Mouse (Mus musculus): ENCODE results near the gene Akap8l. TPM values are rescaled to one million over a fixed set of nuclear protein-coding genes. Genes with fewer than 3 reads are reported as not detected.

The Akap8l gene
- polyA plus RNA-seq, 1 experiment: 363 TPM

DNA sequence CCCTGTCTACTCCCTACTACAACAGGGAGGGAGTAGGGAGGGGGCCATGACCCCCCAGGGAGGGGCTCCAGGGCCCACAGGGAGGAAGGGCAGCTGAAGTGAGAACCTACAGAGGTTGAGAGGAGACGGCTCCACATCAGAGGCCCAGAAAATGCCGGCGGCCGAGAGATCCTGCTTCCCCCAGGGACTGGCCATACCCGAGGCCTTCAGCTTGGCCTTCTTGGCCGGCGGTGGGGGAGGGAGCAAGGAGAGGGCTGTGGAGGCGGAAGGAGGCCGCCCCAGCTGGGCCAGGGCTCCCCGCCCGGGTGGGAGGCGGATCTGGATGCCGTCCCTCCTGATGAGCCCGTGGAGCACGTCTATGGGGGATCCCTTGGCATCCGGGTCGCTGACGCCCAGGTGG is 9.5 kb upstream of the Akap8l start:
- H3K27ac ChIP-seq (ENCODE audit: insufficient read depth, low read length): no peak overlapping the region
- H3K4me3 ChIP-seq (ENCODE audit: insufficient read depth, low read length): no peak overlapping the region
- no peak for TF ChIP-seq CTCF (IDR thresholded peaks at IDR 0.05; ENCODE audit: extremely low read depth, insufficient read depth, low read length)
- TF ChIP-seq POLR2A (IDR thresholded peaks at IDR 0.05; ENCODE audit: extremely low read depth, insufficient read depth, low read length): no peak
- H3K4me1 ChIP-seq (ENCODE audit: control insufficient read depth, insufficient read depth, low read length): peaks cover 2% of the 10 kb centered on the region

DNA sequence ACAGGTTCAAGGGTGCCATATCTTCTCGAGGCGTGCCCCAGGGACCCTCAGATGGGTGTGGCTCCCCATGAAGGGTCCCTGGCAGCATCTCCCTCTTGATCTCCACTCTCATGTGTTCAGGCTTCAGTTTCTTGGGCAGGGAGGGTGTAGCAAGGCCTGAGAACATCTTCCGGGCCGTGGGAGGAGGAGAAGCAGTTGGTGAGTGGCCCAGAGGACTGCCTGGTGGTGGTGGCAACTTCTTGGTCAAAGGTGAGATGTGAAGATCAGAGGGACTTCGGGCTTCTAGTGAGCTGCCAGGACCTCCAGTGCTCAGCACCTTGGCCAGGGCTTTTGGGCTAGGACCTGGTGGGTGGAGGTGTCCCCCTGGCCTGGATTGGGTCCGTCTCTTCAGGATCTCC is 8.5 kb upstream of the Akap8l start:
- peaks cover 2% of the 10 kb centered on the region for H3K4me1 ChIP-seq (ENCODE audit: control insufficient read depth, insufficient read depth, low read length)
- no peak overlapping the region for H3K4me3 ChIP-seq (ENCODE audit: insufficient read depth, low read length)
- no peak for TF ChIP-seq POLR2A (IDR thresholded peaks at IDR 0.05; ENCODE audit: extremely low read depth, insufficient read depth, low read length)
- H3K27ac ChIP-seq (ENCODE audit: insufficient read depth, low read length): peak overlapping the region; percentile 31; the same call in 1 of the 2 replicates

DNA sequence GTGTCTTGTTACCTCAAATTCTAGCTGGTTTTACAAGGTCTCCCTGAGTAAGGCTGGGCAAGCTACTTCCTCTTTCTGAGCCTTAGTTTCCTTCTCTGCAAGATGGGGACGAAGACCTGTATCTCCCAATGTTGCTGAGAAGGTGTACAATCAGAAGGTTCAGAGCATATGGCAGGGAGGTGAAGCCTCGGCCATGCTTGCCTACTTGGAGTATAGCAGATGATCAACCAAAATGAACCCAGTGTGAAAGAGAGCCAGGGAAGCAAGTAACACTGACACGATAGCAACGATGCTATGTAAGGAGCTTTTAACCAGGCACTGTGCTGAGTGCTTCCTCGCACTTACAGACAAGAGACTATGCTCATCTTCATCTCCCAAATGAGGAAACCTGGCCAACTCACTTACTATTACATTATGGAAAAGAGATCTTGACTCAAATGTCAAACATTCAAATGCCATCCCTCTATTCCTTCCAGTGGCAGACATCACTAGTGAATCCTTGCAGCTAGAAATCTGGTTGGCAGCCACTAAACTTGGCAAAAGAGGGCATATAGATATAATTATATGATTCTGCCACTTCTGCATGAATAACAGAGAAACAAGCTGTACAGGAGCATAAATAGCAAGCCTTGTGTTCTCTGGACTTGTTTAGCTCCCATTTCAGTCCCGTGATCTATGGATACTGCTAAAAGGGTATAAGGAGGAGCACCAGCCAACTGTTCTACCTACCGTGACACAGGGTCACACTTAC is 8.0 kb upstream of the Akap8l start:
- Histone ChIP-seq H3K4me3 (ENCODE audit: insufficient read depth, low read length) (no peak overlapping the region), H3K27ac (ENCODE audit: insufficient read depth, low read length) (0 out of 2 replicates have a peak overlapping the region, but pooled peaks have one; percentile 31), H3K4me1 (ENCODE audit: control insufficient read depth, insufficient read depth, low read length) (peaks cover 2% of the 10 kb centered on the region)
- TF ChIP-seq CTCF (IDR thresholded peaks at IDR 0.05; ENCODE audit: extremely low read depth, insufficient read depth, low read length): no peak
- no peak for TF ChIP-seq POLR2A (IDR thresholded peaks at IDR 0.05; ENCODE audit: extremely low read depth, insufficient read depth, low read length)

DNA sequence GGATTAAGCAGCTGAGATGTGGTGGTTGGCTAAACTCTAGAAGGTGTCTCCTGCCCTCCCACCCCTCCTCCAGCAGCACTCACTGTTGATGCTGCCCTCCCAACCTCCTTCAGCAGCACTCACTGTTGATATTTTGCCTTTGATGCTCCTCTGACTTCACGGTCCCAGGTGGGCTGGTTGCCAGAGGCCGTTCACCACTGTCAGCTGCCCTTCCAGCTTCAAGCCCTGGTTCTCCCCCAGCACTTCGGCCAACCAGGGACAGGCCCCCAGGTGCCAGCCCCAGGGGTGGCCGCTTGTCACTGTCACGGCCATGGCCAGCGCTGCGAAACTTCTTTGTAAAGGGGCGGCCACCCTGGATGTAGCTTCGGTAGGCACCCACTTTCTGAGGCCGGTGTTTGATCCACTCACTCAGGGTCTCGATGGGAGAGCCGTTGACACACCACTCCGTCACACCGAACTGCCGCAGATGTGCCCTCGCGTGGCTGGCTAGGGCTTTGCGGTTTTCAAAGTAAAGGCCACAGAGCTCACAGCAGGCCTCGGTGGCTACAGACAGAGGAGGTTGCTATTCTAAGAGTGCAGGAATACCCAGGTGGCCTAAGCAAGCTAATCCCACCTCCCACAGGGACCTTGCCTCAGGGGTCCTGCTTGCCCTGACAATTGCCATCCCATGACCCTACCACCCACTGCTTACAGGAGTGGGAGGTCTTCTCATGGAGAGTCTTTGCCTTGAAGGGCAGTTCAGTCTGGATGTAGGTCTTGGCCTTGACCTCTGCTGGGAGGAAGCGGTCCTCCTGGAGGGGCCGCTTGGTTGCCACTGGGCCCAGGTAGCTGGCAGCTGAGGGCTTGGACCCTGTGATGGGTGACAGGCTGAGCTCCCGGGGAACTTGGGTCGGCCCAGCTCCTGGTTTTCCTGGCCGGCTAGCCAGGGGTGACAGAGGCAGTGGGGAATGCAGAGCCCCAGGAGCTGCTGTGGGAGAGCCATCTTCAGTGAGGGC is 6.7 kb upstream of the Akap8l start:
- no peak for TF ChIP-seq POLR2A (IDR thresholded peaks at IDR 0.05; ENCODE audit: extremely low read depth, insufficient read depth, low read length)
- TF ChIP-seq CTCF (IDR thresholded peaks at IDR 0.05; ENCODE audit: extremely low read depth, insufficient read depth, low read length): no peak

DNA sequence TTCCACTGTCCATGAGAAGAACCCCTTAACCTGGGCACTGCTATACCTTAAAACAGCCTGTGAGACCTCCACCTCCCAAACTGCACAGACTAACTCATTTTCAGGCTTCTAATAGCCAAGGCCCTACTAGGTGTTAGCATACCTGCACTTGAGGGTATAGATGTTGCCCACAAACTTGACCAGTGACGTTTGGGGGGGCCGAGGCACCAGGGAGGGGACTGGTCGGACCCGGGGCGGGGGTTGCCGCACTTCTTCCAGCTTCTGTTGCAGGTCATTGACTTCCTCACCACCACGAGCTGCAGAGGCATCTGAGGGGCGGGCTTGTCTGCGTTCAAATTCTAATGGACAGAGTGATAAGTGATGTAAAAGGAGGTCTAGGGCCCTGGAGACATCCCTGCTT is 5.9 kb upstream of the Akap8l start:
- no peak overlapping the region for H3K27ac ChIP-seq (ENCODE audit: insufficient read depth, low read length)
- H3K4me1 ChIP-seq (ENCODE audit: control insufficient read depth, insufficient read depth, low read length): no peaks in the 10 kb centered on the region
- TF ChIP-seq CTCF (IDR thresholded peaks at IDR 0.05; ENCODE audit: extremely low read depth, insufficient read depth, low read length) (no peak), POLR2A (IDR thresholded peaks at IDR 0.05; ENCODE audit: extremely low read depth, insufficient read depth, low read length) (no peak)
- no peak overlapping the region for H3K4me3 ChIP-seq (ENCODE audit: insufficient read depth, low read length)

More for the DNA sequence above, 6.7 kb upstream of the Akap8l start:
- Histone ChIP-seq H3K27ac (ENCODE audit: insufficient read depth, low read length) (no peak overlapping the region), H3K4me1 (ENCODE audit: control insufficient read depth, insufficient read depth, low read length) (no peaks in the 10 kb centered on the region), H3K4me3 (ENCODE audit: insufficient read depth, low read length) (no peak overlapping the region)

DNA sequence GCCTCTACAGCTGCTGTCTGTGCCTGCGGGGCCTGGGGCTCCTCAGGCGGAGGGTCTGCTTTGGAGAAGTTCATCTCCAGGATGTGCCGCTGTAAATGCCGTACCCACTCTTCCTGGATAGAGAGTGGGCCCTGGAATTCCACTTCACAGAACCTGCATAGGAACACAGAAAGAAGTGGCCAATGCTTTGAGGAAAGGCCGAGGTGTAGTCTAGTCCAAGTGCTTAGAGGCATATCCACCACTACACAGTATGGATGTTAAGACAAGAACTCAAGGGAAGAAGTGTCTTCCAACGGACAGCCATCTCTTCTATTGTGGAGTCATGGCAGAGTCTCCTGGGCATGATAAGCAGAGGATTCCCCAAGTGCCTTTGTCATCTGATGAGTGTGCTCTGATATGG is 4.6 kb upstream of the Akap8l start:
- TF ChIP-seq CTCF (IDR thresholded peaks at IDR 0.05; ENCODE audit: extremely low read depth, insufficient read depth, low read length): no peak
- TF ChIP-seq POLR2A (IDR thresholded peaks at IDR 0.05; ENCODE audit: extremely low read depth, insufficient read depth, low read length): no peak
- H3K27ac ChIP-seq (ENCODE audit: insufficient read depth, low read length): no peak overlapping the region

DNA sequence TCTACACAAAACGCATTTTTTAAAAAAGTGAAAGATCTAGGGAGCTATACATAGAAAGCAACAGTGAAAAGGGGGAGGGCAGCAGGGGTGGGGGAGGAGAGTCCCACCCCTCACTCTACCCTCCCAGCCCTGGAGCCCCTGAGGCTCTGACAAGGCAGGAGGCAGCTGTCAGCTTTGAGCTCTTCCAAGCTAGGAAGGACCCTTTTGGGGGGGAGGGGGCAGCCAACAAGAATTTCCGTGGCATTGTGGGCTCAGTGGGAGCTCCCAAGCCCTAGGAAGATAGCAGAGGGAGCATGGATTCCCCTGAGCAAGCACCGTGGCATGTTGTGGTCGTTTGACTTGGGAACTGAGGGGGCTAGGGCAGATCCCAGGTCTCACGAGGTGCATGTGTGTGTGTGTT is 3.8 kb upstream of the Akap8l start:
- Histone ChIP-seq H3K27ac (ENCODE audit: insufficient read depth, low read length) (no peak overlapping the region), H3K4me1 (ENCODE audit: control insufficient read depth, insufficient read depth, low read length) (no peaks in the 10 kb centered on the region), H3K4me3 (ENCODE audit: insufficient read depth, low read length) (no peak overlapping the region)
- TF ChIP-seq CTCF (IDR thresholded peaks at IDR 0.05; ENCODE audit: extremely low read depth, insufficient read depth, low read length) (no peak), POLR2A (IDR thresholded peaks at IDR 0.05; ENCODE audit: extremely low read depth, insufficient read depth, low read length) (no peak)

More for the DNA sequence above, 4.6 kb upstream of the Akap8l start:
- Histone ChIP-seq H3K4me3 (ENCODE audit: insufficient read depth, low read length) (no peak overlapping the region), H3K4me1 (ENCODE audit: control insufficient read depth, insufficient read depth, low read length) (no peaks in the 10 kb centered on the region)

DNA sequence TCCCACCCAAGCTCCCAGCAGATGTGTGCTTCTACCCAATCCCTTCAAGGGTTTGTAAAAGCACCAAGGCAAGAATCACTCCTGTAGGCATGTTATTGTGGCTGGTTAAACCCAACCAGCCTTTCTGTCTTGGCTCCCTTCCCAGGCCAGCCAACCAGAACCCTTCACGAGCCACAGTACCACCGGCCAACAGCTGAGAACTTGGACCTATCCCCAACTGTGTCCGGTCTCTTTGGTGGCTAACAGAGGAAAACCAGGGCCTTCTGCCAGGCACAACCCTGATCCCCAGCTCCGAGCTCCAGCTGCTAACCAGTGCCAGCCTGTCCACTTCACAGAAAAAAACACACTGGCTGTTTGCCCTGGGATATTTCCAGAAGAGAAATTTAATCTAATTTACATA is 3.3 kb upstream of the Akap8l start:
- Histone ChIP-seq H3K27ac (ENCODE audit: insufficient read depth, low read length) (peak overlapping the region; percentile 29; the same call in 1 of the 2 replicates), H3K4me3 (ENCODE audit: insufficient read depth, low read length) (no peak overlapping the region), H3K4me1 (ENCODE audit: control insufficient read depth, insufficient read depth, low read length) (peaks cover 2% of the 10 kb centered on the region; the same call in 1 of the 2 replicates)
- TF ChIP-seq POLR2A (IDR thresholded peaks at IDR 0.05; ENCODE audit: extremely low read depth, insufficient read depth, low read length) (no peak), CTCF (IDR thresholded peaks at IDR 0.05; ENCODE audit: extremely low read depth, insufficient read depth, low read length) (no peak)

DNA sequence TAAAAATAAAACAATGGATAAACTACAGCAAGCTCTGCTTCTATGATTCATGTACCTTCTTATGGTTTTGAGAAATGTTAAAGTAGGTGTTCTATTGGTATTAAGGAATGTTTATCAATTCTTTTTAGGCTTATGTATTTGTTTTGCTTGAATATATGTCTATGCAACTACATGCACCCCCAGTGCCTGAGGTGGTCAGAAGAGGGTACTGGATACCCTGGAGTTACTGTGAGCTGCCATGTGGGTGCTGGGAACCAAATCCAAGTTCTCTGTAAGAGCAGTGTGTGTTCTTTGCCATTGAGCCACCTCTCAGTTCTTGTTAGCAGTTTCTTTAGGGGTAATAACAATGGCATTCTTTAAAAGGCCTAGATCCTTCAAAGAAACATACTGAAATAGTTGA is 1.3 kb upstream of the Akap8l start:
- Histone ChIP-seq H3K27ac (ENCODE audit: insufficient read depth, low read length) (no peak overlapping the region), H3K4me1 (ENCODE audit: control insufficient read depth, insufficient read depth, low read length) (peaks cover 4% of the 10 kb centered on the region; the same call in 1 of the 2 replicates), H3K4me3 (ENCODE audit: insufficient read depth, low read length) (no peak overlapping the region)
- TF ChIP-seq POLR2A (IDR thresholded peaks at IDR 0.05; ENCODE audit: extremely low read depth, insufficient read depth, low read length) (no peak), CTCF (IDR thresholded peaks at IDR 0.05; ENCODE audit: extremely low read depth, insufficient read depth, low read length) (no peak)

All from cortical plate, adult 2 months (tissue).